Mouse (Mus musculus) heart, adult 11 months (tissue): ENCODE results near the gene Trdmt1.

Experiments
- DNase-seq: peaks from one replicate; pipeline ENCODE4 v3.0.0; 2022

Gene Trdmt1

GRCm38 (mm10) chr2:13491734-13492133 is 52.7 kb downstream of the Trdmt1 start, which contains the start of gene Cubn:
TSS of gene Cubn (minus strand) at chr2:13491813.
- DNase-seq: no peak

- DNase-seq: peak; percentile 51
Measured at GRCm38 (mm10) chr2:13490480-13490879, 54.0 kb downstream of the Trdmt1 start.

GRCm38 (mm10) chr2:13486470-13486869 is 58.0 kb downstream of the Trdmt1 start:
- DNase-seq: peak; percentile 83

GRCm38 (mm10) chr2:13484566-13484965 is 59.9 kb downstream of the Trdmt1 start:
- DNase-seq: no peak

- no peak for DNase-seq
Measured at GRCm38 (mm10) chr2:13480744-13481143, 63.7 kb downstream of the Trdmt1 start.

- DNase-seq: no peak
Measured at GRCm38 (mm10) chr2:13479165-13479564, 65.3 kb downstream of the Trdmt1 start.

- DNase-seq: no peak
Measured at GRCm38 (mm10) chr2:13470108-13470507, 74.4 kb downstream of the Trdmt1 start.

- no peak for DNase-seq
Measured at GRCm38 (mm10) chr2:13469641-13470040, 74.8 kb downstream of the Trdmt1 start.

- no peak for DNase-seq
Measured at GRCm38 (mm10) chr2:13466685-13467084, 77.8 kb downstream of the Trdmt1 start.
